Mouse (Mus musculus) limb, embryonic 12.5 days (tissue): Measurements from ENCODE around the gene Utp6. TPM values are rescaled to one million over a fixed set of nuclear protein-coding genes. Genes with fewer than 3 reads are reported as not detected.
"Not testable (repeated sequence)": the region's sequence is repeated elsewhere in the genome, so short reads cannot be mapped to it uniquely, and the experiment has no call there.

Source experiments
- ATAC-seq: fragments of 200-750 bp; cut with Nextera tagmentation; 2 replicates; pipeline ENCODE4 v1.8.0; 2017; ENCODE audit warnings: low read depth, moderate TSS enrichment; ENCODE audit not compliant: insufficient number of reproducible peaks, insufficient read depth, low FRiP score, low TSS enrichment
- H3K27ac ChIP-seq: fragments of 300-500 bp; sonication (generic); 2 replicates; pipeline ENCODE4 v1.5.1; 2016; ENCODE audit warnings: mild to moderate bottlenecking, moderate library complexity
- H3K27me3 ChIP-seq: fragments of 300-500 bp; sonication (generic); 2 replicates; pipeline ENCODE4 v1.6.1; 2016; ENCODE audit warnings: mild to moderate bottlenecking, moderate library complexity
- H3K36me3 ChIP-seq: fragments of 300-500 bp; sonication (generic); 2 replicates; pipeline ENCODE4 v1.6.1; 2016; ENCODE audit warnings: mild to moderate bottlenecking, moderate library complexity
- H3K4me1 ChIP-seq: fragments of 300-500 bp; sonication (generic); replicated peaks from 2 replicates; pipeline ENCODE4 v1.6.1; 2016
- H3K4me2 ChIP-seq: fragments of 300-500 bp; sonication (generic); 2 replicates; pipeline ENCODE4 v1.6.1; 2016; ENCODE audit warnings: mild to moderate bottlenecking, moderate library complexity
- H3K4me3 ChIP-seq: fragments of 300-500 bp; sonication (generic); replicated peaks from 2 replicates; pipeline ENCODE4 v1.5.1; 2016; ENCODE audit warnings: mild to moderate bottlenecking
- H3K9ac ChIP-seq: fragments of 300-500 bp; sonication (generic); replicated peaks from 2 replicates; pipeline ENCODE4 v1.6.1; 2016; ENCODE audit warnings: mild to moderate bottlenecking, moderate library complexity
- H3K9me3 ChIP-seq: fragments of 300-500 bp; sonication (generic); 2 replicates; pipeline ENCODE4 v1.6.1; 2016; ENCODE audit warnings: mild to moderate bottlenecking, moderate library complexity
- WGBS: fragments of 180-500 bp; shearing (Covaris S2); methylation state at CpG from one replicate; pipeline ENCODE4 v1.1.7; 2016; 5-methylcytosine and 5-hydroxymethylcytosine counted together
- polyA plus RNA-seq: library from polyadenylated mRNA; unstranded; fragments of >200 nt; fragmentation: Nextera tagmentation; extraction: Ambion mirVana; gene quantifications from 2 replicates; pipeline ENCODE4 v1.2.1, GENCODE M21; 2016

The Utp6 gene
- polyA plus RNA-seq, 1 experiment from 2014 or later, result 72.0 TPM

DNA sequence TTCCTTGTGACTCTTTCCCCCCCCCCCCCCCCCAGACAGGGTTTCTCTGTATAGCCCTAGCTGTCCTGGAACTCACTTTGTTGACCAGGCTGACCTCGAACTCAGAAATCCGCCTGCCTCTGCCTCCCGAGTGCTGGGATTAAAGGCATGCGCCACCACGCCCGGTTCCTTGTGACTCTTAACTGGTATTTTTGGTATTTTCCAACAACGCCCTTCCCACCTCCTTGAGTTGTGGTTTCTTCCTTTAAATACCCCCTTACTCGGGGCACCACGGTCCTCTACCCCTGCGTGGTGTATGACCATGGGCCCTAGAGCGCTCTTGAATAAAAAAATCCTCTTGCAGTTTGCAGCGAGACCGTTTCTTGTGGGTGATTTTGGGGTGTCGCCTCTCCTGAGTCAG lies 14.9 kb upstream of the Utp6 start:
- H3K9me3 ChIP-seq, H3K9ac ChIP-seq, H3K4me3 ChIP-seq, ATAC-seq, H3K27ac ChIP-seq, H3K4me1 ChIP-seq, H3K36me3 ChIP-seq, H3K4me2 ChIP-seq: not testable (repeated sequence)
- H3K27me3 ChIP-seq, result peaks cover 30% of the 10 kb centered on the region
- WGBS, result 96% methylated on average over 14 of the region's 14 CpGs

DNA sequence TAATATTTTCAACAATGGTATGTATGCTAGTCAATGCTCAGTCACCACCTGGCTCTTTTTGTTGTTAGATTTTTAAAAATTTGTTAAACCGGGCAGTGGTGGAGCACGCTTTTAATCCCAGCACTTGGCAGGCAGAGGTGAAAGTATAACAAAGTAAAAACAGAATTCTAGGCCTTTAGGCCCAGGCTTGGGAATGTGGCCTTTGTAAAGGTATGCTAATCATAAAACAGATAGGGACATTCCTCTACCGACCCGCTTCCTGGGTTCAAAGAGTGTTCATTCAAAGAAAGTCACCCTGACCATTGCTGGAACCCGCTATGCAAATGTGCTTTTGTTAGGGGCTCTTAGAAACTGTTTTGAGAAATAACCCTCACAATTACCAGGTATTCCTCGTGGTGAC lies 14.5 kb upstream of the Utp6 start:
- H3K9ac ChIP-seq, H3K4me2 ChIP-seq, H3K27ac ChIP-seq, H3K36me3 ChIP-seq, ATAC-seq, H3K9me3 ChIP-seq, H3K4me3 ChIP-seq, H3K4me1 ChIP-seq: not testable (repeated sequence)
- H3K27me3 ChIP-seq, result peaks cover 30% of the 10 kb centered on the region
- 86% methylated on average over 6 of the region's 6 CpGs for WGBS

DNA sequence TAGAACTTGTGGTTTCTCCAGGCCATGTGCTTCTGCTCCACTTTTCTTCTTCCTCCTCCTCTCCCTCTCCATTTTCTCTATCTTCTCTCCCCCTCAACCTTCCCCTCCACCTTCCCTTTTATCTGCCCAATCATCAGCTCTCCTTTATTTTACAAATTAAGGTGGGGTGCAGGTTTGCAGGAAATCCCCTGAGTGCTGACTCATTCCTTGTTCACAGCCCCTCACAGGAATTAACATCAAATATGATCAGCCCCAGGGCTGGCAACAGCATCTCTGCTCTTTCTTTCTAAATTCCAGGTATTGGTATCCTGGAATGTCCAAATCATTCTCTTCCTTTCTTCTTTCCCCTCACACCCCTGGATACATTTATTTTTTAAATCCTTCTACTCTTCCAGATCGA lies 14.0 kb upstream of the Utp6 start:
- WGBS, result 93% methylated on average over 1 of the region's 1 CpGs

DNA sequence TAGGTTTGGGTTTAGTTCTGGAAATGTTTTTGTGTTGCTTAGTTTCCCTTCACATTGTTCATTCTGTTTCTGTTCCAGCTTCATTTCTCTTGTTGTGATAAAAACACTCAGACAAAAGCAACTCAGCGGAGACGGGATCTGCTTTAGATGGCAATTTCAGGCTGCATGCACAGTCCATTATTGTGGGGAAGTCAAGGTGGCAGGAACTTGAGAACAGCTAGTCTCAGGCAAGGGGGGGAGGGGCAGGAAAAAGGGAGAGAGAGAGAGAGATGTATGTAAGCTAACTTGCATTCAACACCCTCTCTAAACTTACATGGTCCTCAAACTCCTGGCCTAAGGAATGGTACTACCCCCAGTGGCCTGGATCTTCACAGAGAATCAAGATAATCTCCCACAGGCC lies 13.2 kb upstream of the Utp6 start:
- Histone ChIP-seq H3K27me3 (peaks cover 30% of the 10 kb centered on the region), H3K9ac (no peak overlapping the region), H3K9me3 (no peaks in the 10 kb centered on the region), H3K27ac (no peak overlapping the region), H3K4me3 (no peak overlapping the region), H3K36me3 (no peaks in the 10 kb centered on the region), H3K4me2 (no peak overlapping the region), H3K4me1 (peaks cover 10% of the 10 kb centered on the region; the same call in 1 of the 2 replicates)
- no peak for ATAC-seq
- WGBS, result 59% methylated on average over 2 of the region's 2 CpGs

More for the DNA sequence above, 14.0 kb upstream of the Utp6 start:
- Histone ChIP-seq H3K4me3 (no peak overlapping the region), H3K36me3 (no peaks in the 10 kb centered on the region), H3K27me3 (peaks cover 30% of the 10 kb centered on the region), H3K9me3 (no peaks in the 10 kb centered on the region), H3K9ac (no peak overlapping the region), H3K27ac (no peak overlapping the region), H3K4me2 (no peak overlapping the region), H3K4me1 (peaks cover 10% of the 10 kb centered on the region; the same call in 1 of the 2 replicates)
- ATAC-seq, result no peak

DNA sequence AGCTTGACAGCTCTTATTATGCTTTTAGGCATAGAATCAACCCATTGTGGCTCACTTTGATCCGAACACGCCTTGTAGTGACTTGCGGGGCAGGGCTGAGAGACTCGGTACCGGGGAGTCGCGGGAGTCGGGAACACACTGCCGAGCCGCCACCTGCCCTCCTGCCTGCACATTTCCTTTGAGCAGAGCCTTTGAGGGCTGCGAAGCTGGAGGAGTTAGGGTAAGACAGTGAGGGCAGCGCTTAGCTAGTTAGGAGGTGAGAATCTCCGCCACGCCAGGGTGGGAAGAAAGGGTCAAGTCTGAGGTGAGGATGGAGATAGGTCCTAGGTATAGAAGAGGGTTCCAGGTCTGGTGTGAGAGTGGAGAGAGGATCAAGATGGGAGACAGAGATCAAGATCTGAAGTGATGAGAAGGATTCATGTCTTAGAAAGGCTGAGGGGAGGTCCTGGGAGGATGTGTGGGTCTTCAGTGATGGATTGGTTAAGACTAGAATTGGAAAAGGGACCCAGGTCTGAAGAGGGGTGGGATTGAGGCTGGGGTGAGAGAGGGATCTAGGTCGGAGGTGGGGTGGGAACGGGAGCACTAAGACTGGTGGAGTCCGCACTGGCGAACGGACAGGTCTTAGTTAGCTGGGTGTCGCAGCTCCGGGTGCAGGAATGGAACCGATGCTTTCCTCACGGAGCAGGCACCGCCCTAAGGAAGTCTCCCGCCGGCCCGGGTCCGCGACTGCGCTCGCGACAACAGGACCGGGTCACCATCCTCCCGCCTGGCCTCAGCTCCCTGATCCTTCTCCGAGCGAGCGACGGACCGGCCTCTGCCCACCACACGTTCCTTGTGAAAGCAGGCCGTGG lies 11.7 kb upstream of the Utp6 start:
- Histone ChIP-seq H3K9ac (peak overlapping the region; percentile 54), H3K27ac (no peak overlapping the region), H3K9me3 (no peaks in the 10 kb centered on the region), H3K4me1 (peaks cover 10% of the 10 kb centered on the region; the same call in 1 of the 2 replicates), H3K4me3 (peak overlapping the region; percentile 49), H3K36me3 (no peaks in the 10 kb centered on the region), H3K4me2 (peak overlapping the region; percentile 82), H3K27me3 (peaks cover 30% of the 10 kb centered on the region)
- ATAC-seq, result peak; percentile 47; the same call in 1 of the 2 replicates
- under 1% methylated on average over 41 of the region's 41 CpGs for WGBS

DNA sequence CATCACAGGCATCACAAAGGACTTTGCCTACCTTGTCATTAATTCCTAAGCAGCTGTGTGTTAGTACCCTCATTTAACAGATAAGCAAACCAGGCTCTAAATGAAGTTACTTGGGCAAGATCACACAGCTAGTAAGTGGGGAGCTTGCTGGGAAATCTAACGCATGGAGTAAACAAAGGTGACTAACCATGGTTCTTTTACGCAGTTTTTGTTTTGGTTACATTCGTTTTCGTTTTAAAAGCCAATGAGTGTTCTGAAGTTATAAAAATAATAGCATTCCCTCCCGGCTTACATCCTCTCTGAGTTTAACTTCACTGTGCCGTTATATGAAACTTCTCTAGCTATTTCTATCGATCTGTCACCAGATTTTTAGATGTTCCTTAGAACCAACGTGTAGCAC lies 10.9 kb upstream of the Utp6 start:
- WGBS, result 8% methylated on average over 8 of the region's 8 CpGs
- Histone ChIP-seq H3K4me1 (peaks cover 10% of the 10 kb centered on the region; the same call in 1 of the 2 replicates), H3K27me3 (peaks cover 30% of the 10 kb centered on the region), H3K4me2 (peak overlapping the region; percentile 82), H3K9ac (no peak overlapping the region; the same call in 1 of the 2 replicates), H3K36me3 (no peaks in the 10 kb centered on the region), H3K4me3 (peak overlapping the region; percentile 49), H3K9me3 (no peaks in the 10 kb centered on the region), H3K27ac (no peak overlapping the region)
- no peak for ATAC-seq

DNA sequence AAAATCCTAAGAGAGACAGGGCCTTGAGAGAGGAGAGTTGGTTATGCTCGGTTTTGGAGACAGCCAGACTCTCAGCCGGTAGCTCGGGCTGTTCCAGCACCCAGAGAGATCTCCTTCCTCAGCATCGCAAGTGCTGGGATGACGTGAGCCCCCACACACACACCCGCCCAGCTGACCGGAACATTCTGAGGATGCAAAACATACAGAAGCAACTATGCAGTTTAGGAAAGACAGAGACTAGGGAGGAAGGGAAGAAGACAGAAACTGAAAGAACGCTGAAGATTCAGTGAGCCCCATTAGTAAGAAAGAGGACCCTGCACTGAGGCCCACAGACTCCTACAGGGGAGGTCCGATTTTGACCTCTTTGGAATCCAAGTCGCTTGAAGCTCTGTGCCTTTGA lies 5.6 kb upstream of the Utp6 start:
- Histone ChIP-seq H3K9me3 (no peaks in the 10 kb centered on the region), H3K27me3 (0 out of 2 replicates have a peak, but pooled peaks cover 4% of the 10 kb centered on the region), H3K36me3 (no peaks in the 10 kb centered on the region), H3K4me1 (no peaks in the 10 kb centered on the region), H3K27ac (no peak overlapping the region), H3K9ac (no peak overlapping the region), H3K4me2 (no peak overlapping the region), H3K4me3 (no peak overlapping the region)
- WGBS, result 79% methylated on average over 10 of the region's 10 CpGs
- no peak for ATAC-seq

DNA sequence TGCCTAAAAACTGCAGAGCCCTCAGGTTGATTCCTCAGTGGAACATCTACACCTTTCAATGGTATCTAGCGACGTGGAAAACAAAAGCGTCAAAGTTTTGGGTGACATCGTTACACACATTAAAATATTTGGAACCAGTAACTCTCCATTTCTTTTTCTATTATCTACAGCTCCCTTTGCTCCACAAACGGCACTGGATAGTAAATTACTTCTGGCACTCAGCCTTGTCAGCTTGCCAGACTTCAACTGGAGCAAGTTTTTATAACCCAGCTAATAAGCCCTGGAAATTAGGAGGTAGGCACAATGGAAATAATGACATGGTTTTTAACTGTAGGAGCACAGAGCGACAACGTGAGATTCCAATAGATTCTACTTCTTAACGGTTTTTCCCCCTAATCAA lies 3.7 kb upstream of the Utp6 start:
- Histone ChIP-seq H3K27me3 (no peaks in the 10 kb centered on the region), H3K4me2 (no peak overlapping the region), H3K27ac (no peak overlapping the region), H3K9me3 (no peaks in the 10 kb centered on the region), H3K9ac (no peak overlapping the region), H3K4me3 (no peak overlapping the region), H3K4me1 (peaks cover 7% of the 10 kb centered on the region), H3K36me3 (no peaks in the 10 kb centered on the region)
- no peak for ATAC-seq
- WGBS, result 40% methylated on average over 8 of the region's 8 CpGs

DNA sequence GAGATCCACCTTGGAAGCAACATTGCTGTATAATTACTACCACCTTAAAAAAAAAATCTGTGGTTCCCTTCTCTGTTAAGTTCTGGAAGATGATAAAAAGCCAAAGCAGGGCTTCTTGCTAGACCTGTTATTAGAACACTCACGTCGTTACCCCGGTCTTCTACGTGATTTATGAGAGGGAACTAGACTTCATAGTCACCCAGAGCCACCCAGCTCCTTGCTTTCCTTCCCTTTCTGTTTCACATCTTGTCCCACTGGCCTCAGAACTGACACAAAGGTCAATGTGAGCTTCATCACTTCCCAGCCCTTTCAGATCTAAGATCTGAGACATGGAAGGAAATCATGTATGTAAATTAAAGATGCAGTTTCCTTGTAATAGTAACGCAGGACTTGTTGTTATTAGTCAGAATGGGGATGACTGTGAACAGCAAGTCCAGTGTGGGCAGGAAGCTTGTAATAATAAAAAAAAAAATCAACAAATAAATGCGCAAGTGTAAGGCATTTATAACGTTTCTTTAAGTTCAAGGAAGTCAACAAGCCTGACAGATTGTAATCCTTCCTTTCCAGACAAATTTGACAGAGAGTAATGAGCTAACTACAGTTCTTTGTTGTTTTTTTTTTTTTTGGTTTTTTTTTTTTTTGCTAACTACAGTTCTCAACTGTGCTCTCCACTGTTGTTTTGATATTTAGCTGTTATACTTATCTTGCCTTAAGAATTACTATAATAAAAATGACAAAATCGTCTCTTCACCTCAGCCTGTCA lies 1.2 kb upstream of the Utp6 start:
- H3K27me3 ChIP-seq, result no peaks in the 10 kb centered on the region
- H3K4me2 ChIP-seq, result peak overlapping the region; percentile 75
- WGBS, result 38% methylated on average over 8 of the region's 8 CpGs
- no peak overlapping the region for H3K27ac ChIP-seq
- ATAC-seq, result no peak
- H3K4me3 ChIP-seq, result peak overlapping the region; percentile 0; the same call in 1 of the 2 replicates
- peaks cover 9% of the 10 kb centered on the region for H3K4me1 ChIP-seq
- H3K9me3 ChIP-seq, result no peaks in the 10 kb centered on the region
- H3K36me3 ChIP-seq, result peaks cover 22% of the 10 kb centered on the region
- H3K9ac ChIP-seq, result no peak overlapping the region

DNA sequence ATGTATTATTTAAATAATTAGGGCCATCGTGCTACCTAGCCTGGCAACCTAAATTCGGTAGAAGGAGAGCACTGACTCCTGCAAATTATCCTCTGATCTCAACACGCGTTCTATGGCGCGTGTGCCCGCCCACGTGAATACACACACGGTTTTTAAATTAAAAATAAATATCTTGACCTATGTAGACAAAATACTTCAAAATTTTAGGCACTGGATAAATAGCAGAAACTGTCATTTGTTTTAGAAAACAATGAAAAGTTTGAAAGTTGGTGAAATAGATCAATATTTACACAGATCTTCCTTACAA lies 640 bp upstream of the Utp6 start:
- no peak for ATAC-seq
- H3K9ac ChIP-seq, result peak overlapping the region; percentile 74

DNA sequence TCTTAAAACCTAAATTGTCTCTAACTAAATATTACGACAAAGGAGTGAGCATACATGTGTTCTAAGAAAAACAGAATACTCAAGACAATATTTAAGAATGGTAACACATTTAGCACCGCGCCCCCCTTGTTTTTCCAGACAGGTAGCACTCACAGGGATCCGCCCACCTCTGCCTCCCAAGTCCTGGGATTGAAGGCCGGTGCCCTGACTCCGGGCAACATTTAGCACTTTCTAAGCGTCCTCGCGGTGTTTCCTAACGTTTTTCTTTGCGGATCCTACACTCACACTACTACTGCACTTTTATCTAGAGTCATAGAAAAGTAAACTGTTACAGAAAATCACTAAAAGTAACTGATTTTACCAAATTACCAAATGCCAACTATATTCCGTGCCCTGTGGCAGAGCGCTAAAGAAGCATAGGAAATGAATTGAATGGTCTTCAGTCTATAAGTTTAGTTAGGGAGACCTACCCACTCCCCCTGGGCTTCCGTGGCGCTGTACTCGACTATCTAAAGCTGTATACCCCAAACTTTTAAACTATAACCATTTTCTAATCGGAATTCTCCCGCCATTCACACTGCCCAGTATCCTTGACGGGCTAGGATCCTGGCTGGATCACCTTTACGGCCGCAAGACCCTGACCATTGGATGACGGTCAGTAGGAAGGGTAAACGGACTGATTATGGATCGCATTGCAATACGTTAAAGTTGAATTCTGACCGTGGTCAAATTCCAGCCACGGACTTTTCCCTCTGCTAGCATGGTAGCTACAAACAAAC lies 655 bp downstream of the Utp6 start:
- peak overlapping the region; percentile 75 for H3K4me2 ChIP-seq
- H3K27ac ChIP-seq, result peak overlapping the region; percentile 73
- H3K9ac ChIP-seq, result peak overlapping the region; percentile 74
- H3K27me3 ChIP-seq, result no peaks in the 10 kb centered on the region
- peaks cover 9% of the 10 kb centered on the region for H3K4me1 ChIP-seq
- peak overlapping the region; percentile 75 for H3K4me3 ChIP-seq
- no peaks in the 10 kb centered on the region for H3K9me3 ChIP-seq
- 7% methylated on average over 27 of the region's 27 CpGs for WGBS
- peaks cover 40% of the 10 kb centered on the region for H3K36me3 ChIP-seq
- peak; percentile 64; the same call in 1 of the 2 replicates for ATAC-seq

More for the DNA sequence above, 640 bp upstream of the Utp6 start:
- no peaks in the 10 kb centered on the region for H3K27me3 ChIP-seq
- peaks cover 27% of the 10 kb centered on the region for H3K36me3 ChIP-seq
- peaks cover 9% of the 10 kb centered on the region for H3K4me1 ChIP-seq
- H3K4me3 ChIP-seq, result peak overlapping the region; percentile 75
- H3K4me2 ChIP-seq, result peak overlapping the region; percentile 75
- no peak overlapping the region for H3K27ac ChIP-seq
- H3K9me3 ChIP-seq, result no peaks in the 10 kb centered on the region
- 4% methylated on average over 9 of the region's 9 CpGs for WGBS
